Mouse (Mus musculus): ENCODE results near the gene Spata13. TPM values are rescaled to one million over a fixed set of nuclear protein-coding genes. Genes with fewer than 3 reads are reported as not detected.

Spata13 gene
- polyA plus RNA-seq, 1 experiment from 2014 or later: 11.2 TPM

- Histone ChIP-seq H3K36me3 (ENCODE audit: control insufficient read depth, insufficient read depth, low read length) (0 out of 2 replicates have a peak, but pooled peaks cover 3% of the 10 kb centered on the region), H3K27ac (replicated peaks) (no peak overlapping the region; the same call in 1 of the 2 replicates), H3K27me3 (ENCODE audit: control insufficient read depth, insufficient read depth, low read length) (no peaks in the 10 kb centered on the region), H3K4me3 (ENCODE audit: low read depth, low read length) (peak overlapping the region; percentile 64), H3K9me3 (ENCODE audit: control insufficient read depth, low read length) (no peaks in the 10 kb centered on the region), H3K9ac (ENCODE audit: low read length) (peak overlapping the region; percentile 48; the same call in 1 of the 2 replicates), H3K4me2 (replicated peaks; ENCODE audit: low read depth) (peak overlapping the region; percentile 89), H3K4me1 (replicated peaks; ENCODE audit: control insufficient read depth, insufficient read depth) (peaks cover 4% of the 10 kb centered on the region; the same call in 1 of the 2 replicates)
- DNase-seq (ENCODE audit: low spot score): peak; percentile 20
- ATAC-seq (ENCODE audit: low FRiP score, low TSS enrichment): no peak
- 24% methylated on average over 14 of the region's 14 CpGs for WGBS
- no peak for TF ChIP-seq CTCF (IDR thresholded peaks at IDR 0.05; ENCODE audit: low read depth)
- no peak for TF ChIP-seq EP300 (optimal IDR thresholded peaks at IDR 0.05)
Measured at GRCm38 (mm10) chr14:60635911-60636607, 2.3 kb downstream of the Spata13 start.

DNA sequence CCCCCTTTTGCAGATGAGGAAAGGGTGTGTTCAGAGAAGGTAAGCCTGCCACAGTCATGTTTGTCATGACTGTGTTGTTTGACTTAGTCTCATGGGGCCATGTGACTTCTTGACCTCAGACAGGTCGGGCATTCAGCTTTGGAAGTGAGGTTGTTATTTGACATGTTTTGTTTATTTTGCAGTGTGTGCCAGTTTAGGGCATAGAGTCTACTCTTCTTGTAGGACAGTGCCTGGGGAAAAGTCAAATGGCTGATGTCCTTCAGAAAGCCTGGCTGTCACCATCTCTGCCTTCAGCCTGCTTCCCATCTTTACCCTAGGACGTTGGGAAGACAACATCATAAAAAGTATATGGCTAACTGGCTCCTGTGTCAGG lies 2.8 kb downstream of the Spata13 start:
- DNase-seq (ENCODE audit: low spot score) (no peak), ATAC-seq (ENCODE audit: low FRiP score, low TSS enrichment) (no peak)
- Histone ChIP-seq H3K9me3 (ENCODE audit: control insufficient read depth, low read length) (no peaks in the 10 kb centered on the region), H3K36me3 (ENCODE audit: control insufficient read depth, insufficient read depth, low read length) (0 out of 2 replicates have a peak, but pooled peaks cover 3% of the 10 kb centered on the region), H3K4me3 (ENCODE audit: low read depth, low read length) (no peak overlapping the region), H3K27ac (replicated peaks) (no peak overlapping the region), H3K4me2 (replicated peaks; ENCODE audit: low read depth) (peak overlapping the region; percentile 89), H3K4me1 (replicated peaks; ENCODE audit: control insufficient read depth, insufficient read depth) (peaks cover 4% of the 10 kb centered on the region; the same call in 1 of the 2 replicates), H3K27me3 (ENCODE audit: control insufficient read depth, insufficient read depth, low read length) (no peaks in the 10 kb centered on the region), H3K9ac (ENCODE audit: low read length) (no peak overlapping the region)
- 38% methylated on average over 2 of the region's 2 CpGs for WGBS
- TF ChIP-seq EP300 (optimal IDR thresholded peaks at IDR 0.05) (no peak), CTCF (IDR thresholded peaks at IDR 0.05; ENCODE audit: low read depth) (no peak)

DNA sequence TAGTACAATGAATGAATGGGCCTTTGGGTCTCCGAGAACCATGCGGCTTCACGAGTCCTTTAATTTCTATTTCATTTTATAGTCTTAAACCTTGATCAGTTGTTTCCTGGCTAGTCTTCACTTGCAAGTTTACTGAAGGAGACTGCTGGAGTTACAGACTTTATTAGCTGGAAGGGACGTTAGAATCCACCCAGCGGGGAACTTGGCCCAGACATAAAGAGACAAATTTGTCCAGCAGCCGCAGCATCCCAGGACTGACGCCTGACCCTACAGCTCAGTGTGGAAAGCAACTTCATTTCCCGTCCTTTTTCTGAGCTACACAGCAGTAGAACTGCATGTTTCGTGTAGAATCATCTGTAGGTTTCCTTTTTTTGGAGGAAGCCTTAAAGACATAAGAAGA lies 3.2 kb downstream of the Spata13 start:
- Histone ChIP-seq H3K36me3 (ENCODE audit: control insufficient read depth, insufficient read depth, low read length) (0 out of 2 replicates have a peak, but pooled peaks cover 3% of the 10 kb centered on the region), H3K4me1 (replicated peaks; ENCODE audit: control insufficient read depth, insufficient read depth) (peaks cover 4% of the 10 kb centered on the region; the same call in 1 of the 2 replicates), H3K4me2 (replicated peaks; ENCODE audit: low read depth) (no peak overlapping the region), H3K27ac (replicated peaks) (no peak overlapping the region), H3K4me3 (ENCODE audit: low read depth, low read length) (no peak overlapping the region), H3K9me3 (ENCODE audit: control insufficient read depth, low read length) (no peaks in the 10 kb centered on the region), H3K27me3 (ENCODE audit: control insufficient read depth, insufficient read depth, low read length) (no peaks in the 10 kb centered on the region), H3K9ac (ENCODE audit: low read length) (no peak overlapping the region)
- TF ChIP-seq EP300 (optimal IDR thresholded peaks at IDR 0.05) (no peak), CTCF (IDR thresholded peaks at IDR 0.05; ENCODE audit: low read depth) (no peak)
- DNase-seq (ENCODE audit: low spot score) (no peak), ATAC-seq (ENCODE audit: low FRiP score, low TSS enrichment) (no peak)
- WGBS: 71% methylated on average over 9 of the region's 9 CpGs

DNA sequence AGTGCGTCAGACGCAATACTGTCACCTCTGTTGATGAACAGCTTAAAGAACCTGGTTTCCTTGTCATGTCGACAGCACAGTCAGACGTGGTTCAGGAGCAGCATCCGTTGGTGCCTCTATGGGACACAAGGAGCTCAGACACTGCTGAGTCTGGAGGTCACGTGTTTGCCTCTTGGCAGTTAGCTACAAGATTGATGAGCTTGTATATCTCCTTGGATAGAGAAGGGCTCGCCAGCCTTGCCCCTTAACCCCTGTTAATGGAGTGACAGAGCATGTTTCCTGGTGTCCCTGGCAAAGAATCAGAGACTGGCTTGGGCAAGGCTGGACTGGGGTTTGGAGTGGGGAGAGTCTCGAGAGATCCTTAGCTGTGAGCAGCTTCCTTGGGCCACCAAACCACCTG lies 4.4 kb downstream of the Spata13 start:
- 62% methylated on average over 8 of the region's 8 CpGs for whole genome bisulfite sequencing
- no peak for ATAC-seq (ENCODE audit: low FRiP score, low TSS enrichment)
- Histone ChIP-seq H3K9ac (ENCODE audit: low read length) (no peak overlapping the region), H3K27ac (replicated peaks) (no peak overlapping the region), H3K4me3 (ENCODE audit: low read depth, low read length) (no peak overlapping the region), H3K27me3 (ENCODE audit: control insufficient read depth, insufficient read depth, low read length) (no peaks in the 10 kb centered on the region), H3K36me3 (ENCODE audit: control insufficient read depth, insufficient read depth, low read length) (0 out of 2 replicates have a peak, but pooled peaks cover 3% of the 10 kb centered on the region), H3K4me1 (replicated peaks; ENCODE audit: control insufficient read depth, insufficient read depth) (peaks cover 4% of the 10 kb centered on the region; the same call in 1 of the 2 replicates), H3K4me2 (replicated peaks; ENCODE audit: low read depth) (no peak overlapping the region), H3K9me3 (ENCODE audit: control insufficient read depth, low read length) (no peaks in the 10 kb centered on the region)
- TF ChIP-seq CTCF (IDR thresholded peaks at IDR 0.05; ENCODE audit: low read depth) (no peak), EP300 (optimal IDR thresholded peaks at IDR 0.05) (no peak)
- DNase-seq (ENCODE audit: low spot score): no peak

- Histone ChIP-seq H3K4me1 (replicated peaks; ENCODE audit: control insufficient read depth, insufficient read depth) (peaks cover 4% of the 10 kb centered on the region; the same call in 1 of the 2 replicates), H3K36me3 (ENCODE audit: control insufficient read depth, insufficient read depth, low read length) (0 out of 2 replicates have a peak, but pooled peaks cover 3% of the 10 kb centered on the region), H3K4me3 (ENCODE audit: low read depth, low read length) (no peak overlapping the region), H3K9ac (ENCODE audit: low read length) (no peak overlapping the region), H3K4me2 (replicated peaks; ENCODE audit: low read depth) (no peak overlapping the region), H3K27ac (replicated peaks) (no peak overlapping the region), H3K9me3 (ENCODE audit: control insufficient read depth, low read length) (no peaks in the 10 kb centered on the region), H3K27me3 (ENCODE audit: control insufficient read depth, insufficient read depth, low read length) (no peaks in the 10 kb centered on the region)
- ATAC-seq (ENCODE audit: low FRiP score, low TSS enrichment) (no peak), DNase-seq (ENCODE audit: low spot score) (no peak)
- WGBS: 71% methylated on average over 9 of the region's 9 CpGs
- TF ChIP-seq EP300 (optimal IDR thresholded peaks at IDR 0.05): no peak
- no peak for TF ChIP-seq CTCF (IDR thresholded peaks at IDR 0.05; ENCODE audit: low read depth)
Measured at GRCm38 (mm10) chr14:60639195-60639594, 5.4 kb downstream of the Spata13 start.

DNA sequence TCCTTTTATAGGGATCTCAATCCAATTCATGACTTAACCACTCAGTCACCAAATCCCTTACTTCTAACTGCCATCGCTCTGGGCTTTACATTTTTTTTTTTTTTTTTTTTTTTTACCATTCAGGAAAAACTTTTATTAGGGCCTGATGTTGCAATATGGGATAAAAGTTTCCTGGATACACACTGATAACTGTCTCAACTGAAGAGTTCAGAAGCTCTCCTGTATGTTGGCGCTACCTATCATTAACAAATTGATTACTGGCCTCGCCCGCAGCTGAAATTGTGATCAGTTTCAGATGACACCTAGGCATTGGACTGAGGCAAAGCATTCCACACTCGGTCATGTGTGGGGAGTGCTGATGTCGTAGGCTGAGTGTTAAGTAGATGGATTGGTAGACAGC lies 7.3 kb downstream of the Spata13 start:
- WGBS: 80% methylated on average over 6 of the region's 6 CpGs
- Histone ChIP-seq H3K27ac (replicated peaks) (no peak overlapping the region), H3K4me2 (replicated peaks; ENCODE audit: low read depth) (no peak overlapping the region), H3K27me3 (ENCODE audit: control insufficient read depth, insufficient read depth, low read length) (no peaks in the 10 kb centered on the region), H3K36me3 (ENCODE audit: control insufficient read depth, insufficient read depth, low read length) (0 out of 2 replicates have a peak, but pooled peaks cover 3% of the 10 kb centered on the region), H3K9ac (ENCODE audit: low read length) (no peak overlapping the region), H3K9me3 (ENCODE audit: control insufficient read depth, low read length) (no peaks in the 10 kb centered on the region), H3K4me3 (ENCODE audit: low read depth, low read length) (no peak overlapping the region), H3K4me1 (replicated peaks; ENCODE audit: control insufficient read depth, insufficient read depth) (peaks cover under 1% of the 10 kb centered on the region; the same call in 1 of the 2 replicates)
- DNase-seq (ENCODE audit: low spot score) (no peak), ATAC-seq (ENCODE audit: low FRiP score, low TSS enrichment) (no peak)
- TF ChIP-seq CTCF (IDR thresholded peaks at IDR 0.05; ENCODE audit: low read depth) (no peak), EP300 (optimal IDR thresholded peaks at IDR 0.05) (no peak)
